Mouse (Mus musculus): ENCODE results near the gene Gbp2. TPM values are rescaled to one million over a fixed set of nuclear protein-coding genes. Genes with fewer than 3 reads are reported as not detected.

The Gbp2 gene
- 3.9 and 4.9 TPM in 2 replicates for polyA plus RNA-seq (2015; fragmentation: Nextera tagmentation; extraction: Ambion mirVana)

DNA sequence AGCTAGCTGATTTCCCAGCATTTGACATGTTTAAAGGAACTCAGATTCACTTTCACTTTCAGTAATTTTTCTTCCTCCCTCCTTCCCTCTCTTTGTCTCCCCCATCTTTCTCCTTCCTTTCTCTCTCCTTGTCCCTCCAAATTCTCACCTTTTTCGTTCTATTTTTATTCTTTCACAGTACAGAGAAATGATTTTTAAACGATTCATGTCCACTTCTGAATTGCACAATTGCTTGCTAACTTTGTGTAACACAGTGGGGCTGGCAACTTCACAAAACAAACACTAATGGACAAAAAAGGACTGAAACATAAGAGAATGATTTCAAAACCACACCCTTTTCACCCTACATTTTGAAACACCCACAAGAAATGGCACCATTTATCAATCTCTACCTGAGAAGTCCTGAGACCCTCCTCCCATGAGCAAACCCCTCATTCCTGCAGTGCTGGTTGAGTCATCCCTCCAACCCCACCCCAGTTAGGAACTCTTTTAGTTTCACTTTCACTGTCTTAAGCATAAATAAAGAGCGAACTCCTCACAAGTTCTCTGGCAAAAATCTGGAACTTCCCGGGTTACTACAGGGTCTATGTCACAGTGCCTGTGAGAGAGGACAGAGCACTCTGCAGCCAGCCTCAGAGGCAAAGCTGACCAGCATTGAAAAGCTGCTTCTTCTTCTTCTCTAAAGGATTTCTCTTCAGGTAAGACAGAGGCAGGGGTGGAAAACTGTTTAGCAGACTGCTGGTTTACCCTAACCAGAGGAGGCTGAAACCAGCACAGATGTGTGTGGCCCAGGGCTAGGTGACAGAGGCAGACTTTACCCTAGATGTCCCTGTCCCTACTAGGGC, at the start of gene Gbp2:
Gene Gbp2 (plus strand): TSS at position 492 of the 845 bp plus-strand sequence.
- Histone ChIP-seq H3K27ac (no peak within 1 kb of the TSS), H3K9me3 (no peaks in the 10 kb centered on the region), H3K4me2 (peak within 1 kb of the TSS; percentile 45), H3K27me3 (replicated peaks) (no peaks in the 10 kb centered on the region), H3K4me3 (replicated peaks) (peak within 1 kb of the TSS; percentile 28), H3K9ac (no peak within 1 kb of the TSS), H3K4me1 (no peaks in the 10 kb centered on the region), H3K36me3 (no peaks in the 10 kb centered on the region)
- 34% methylated on average over 4 of the region's 4 CpGs for WGBS
- ATAC-seq (ENCODE audit: insufficient read depth, low FRiP score, low read depth) = 0 out of 2 replicates have a peak, but pooled peaks have one; percentile 22

DNA sequence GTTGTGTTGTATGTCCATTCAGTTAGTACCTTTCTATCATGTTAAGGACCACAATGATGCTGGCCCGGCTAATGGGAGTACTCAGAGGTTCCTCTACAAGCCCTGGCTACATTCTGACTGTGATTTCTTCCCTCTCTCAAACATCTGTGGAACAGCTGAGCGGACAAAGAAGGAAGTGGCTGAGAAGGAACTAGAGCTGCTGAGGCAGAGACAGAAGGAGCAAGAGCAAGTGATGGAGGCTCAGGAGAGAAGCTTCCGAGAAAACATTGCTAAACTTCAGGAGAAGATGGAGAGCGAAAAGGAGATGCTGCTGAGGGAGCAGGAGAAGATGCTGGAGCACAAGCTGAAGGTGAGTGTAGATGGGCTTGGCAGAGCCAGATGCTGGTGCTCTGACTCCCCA, 49.7 kb upstream of the Gbp2 start:
- no peak for ATAC-seq (ENCODE audit: insufficient read depth, low FRiP score, low read depth)
- H3K4me3 ChIP-seq (replicated peaks) = no peak overlapping the region
- no peaks in the 10 kb centered on the region for H3K9me3 ChIP-seq
- H3K36me3 ChIP-seq = no peaks in the 10 kb centered on the region
- H3K27me3 ChIP-seq (replicated peaks) = no peaks in the 10 kb centered on the region
- no peak overlapping the region for H3K9ac ChIP-seq
- no peak overlapping the region for H3K4me2 ChIP-seq
- 90% methylated on average over 4 of the region's 4 CpGs for WGBS
- no peak overlapping the region for H3K27ac ChIP-seq
- no peaks in the 10 kb centered on the region for H3K4me1 ChIP-seq

DNA sequence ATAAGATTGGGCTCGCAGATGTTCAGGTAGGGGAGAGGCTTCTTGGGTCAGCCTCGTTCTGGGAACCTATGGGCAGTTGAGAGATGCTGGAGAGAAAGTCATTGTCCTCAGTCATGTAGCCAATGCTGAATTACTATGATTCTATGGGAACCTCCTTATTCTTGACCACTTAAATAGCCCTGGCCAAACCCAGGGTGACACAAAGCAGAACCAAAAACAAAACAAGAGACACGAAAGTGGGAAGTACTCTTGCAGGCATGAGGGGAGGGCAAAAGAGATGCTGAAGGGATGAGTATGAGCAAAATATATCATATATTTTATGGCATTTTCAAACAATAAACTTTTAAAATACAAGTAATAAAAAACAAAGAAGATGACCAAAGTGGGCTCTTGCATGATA, 43.3 kb upstream of the Gbp2 start:
- no peak overlapping the region for H3K27ac ChIP-seq

GRCm38 (mm10) chr3:142578342-142578741, 42.1 kb upstream of the Gbp2 start:
- Histone ChIP-seq H3K4me1 (no peaks in the 10 kb centered on the region), H3K36me3 (no peaks in the 10 kb centered on the region), H3K9ac (no peak overlapping the region), H3K4me3 (replicated peaks) (no peak overlapping the region), H3K27me3 (replicated peaks) (no peaks in the 10 kb centered on the region), H3K27ac (no peak overlapping the region), H3K9me3 (no peaks in the 10 kb centered on the region), H3K4me2 (no peak overlapping the region)
- ATAC-seq (ENCODE audit: insufficient read depth, low FRiP score, low read depth) = no peak
- 90% methylated on average over 4 of the region's 4 CpGs for WGBS

More for the DNA sequence above, 43.3 kb upstream of the Gbp2 start:
- WGBS = 77% methylated on average over 3 of the region's 3 CpGs
- no peaks in the 10 kb centered on the region for H3K27me3 ChIP-seq (replicated peaks)
- no peaks in the 10 kb centered on the region for H3K9me3 ChIP-seq
- no peaks in the 10 kb centered on the region for H3K4me1 ChIP-seq
- H3K4me3 ChIP-seq (replicated peaks) = no peak overlapping the region
- no peak overlapping the region for H3K9ac ChIP-seq
- H3K4me2 ChIP-seq = no peak overlapping the region
- H3K36me3 ChIP-seq = no peaks in the 10 kb centered on the region
- no peak for ATAC-seq (ENCODE audit: insufficient read depth, low FRiP score, low read depth)

DNA sequence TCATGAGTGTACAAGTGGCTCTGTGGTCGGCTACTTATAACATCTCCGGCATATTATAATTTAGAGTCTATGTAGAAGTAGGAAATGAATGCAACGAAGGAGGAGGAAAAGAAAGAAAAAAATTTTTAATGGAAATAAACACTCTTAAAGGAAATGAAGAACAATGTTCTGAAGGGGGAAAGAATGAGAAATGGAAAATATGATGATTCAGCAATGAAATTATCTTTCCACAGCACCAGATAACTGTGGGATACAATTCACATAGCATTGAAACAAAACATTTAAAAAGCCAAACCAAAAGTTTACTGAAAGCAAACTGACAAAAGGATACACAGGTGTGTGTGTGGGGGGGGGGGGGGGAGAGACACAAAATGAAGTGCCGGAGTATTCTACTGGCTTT, 37.3 kb upstream of the Gbp2 start:
- 80% methylated on average over 4 of the region's 4 CpGs for WGBS
- H3K4me1 ChIP-seq = no peaks in the 10 kb centered on the region
- no peak overlapping the region for H3K4me3 ChIP-seq (replicated peaks)
- no peaks in the 10 kb centered on the region for H3K27me3 ChIP-seq (replicated peaks)
- no peak for ATAC-seq (ENCODE audit: insufficient read depth, low FRiP score, low read depth)
- H3K36me3 ChIP-seq = no peaks in the 10 kb centered on the region
- no peak overlapping the region for H3K4me2 ChIP-seq
- no peak overlapping the region for H3K9ac ChIP-seq
- no peaks in the 10 kb centered on the region for H3K9me3 ChIP-seq
- H3K27ac ChIP-seq = no peak overlapping the region

GRCm38 (mm10) chr3:142587386-142587785, 33.0 kb upstream of the Gbp2 start:
- no peak for ATAC-seq (ENCODE audit: insufficient read depth, low FRiP score, low read depth)

GRCm38 (mm10) chr3:142588888-142589287, 31.5 kb upstream of the Gbp2 start:
- Histone ChIP-seq H3K4me2 (no peak overlapping the region), H3K9me3 (no peaks in the 10 kb centered on the region), H3K36me3 (no peaks in the 10 kb centered on the region), H3K27ac (no peak overlapping the region), H3K4me3 (replicated peaks) (no peak overlapping the region), H3K9ac (no peak overlapping the region), H3K27me3 (replicated peaks) (no peaks in the 10 kb centered on the region), H3K4me1 (no peaks in the 10 kb centered on the region)
- ATAC-seq (ENCODE audit: insufficient read depth, low FRiP score, low read depth) = no peak
- WGBS = 65% methylated on average over 2 of the region's 2 CpGs

More at GRCm38 (mm10) chr3:142587386-142587785, 33.0 kb upstream of the Gbp2 start:
- H3K9ac ChIP-seq = no peak overlapping the region
- no peak overlapping the region for H3K27ac ChIP-seq
- H3K4me3 ChIP-seq (replicated peaks) = no peak overlapping the region
- no peak overlapping the region for H3K4me2 ChIP-seq
- H3K27me3 ChIP-seq (replicated peaks) = no peaks in the 10 kb centered on the region
- H3K36me3 ChIP-seq = no peaks in the 10 kb centered on the region
- no peaks in the 10 kb centered on the region for H3K9me3 ChIP-seq
- H3K4me1 ChIP-seq = no peaks in the 10 kb centered on the region

DNA sequence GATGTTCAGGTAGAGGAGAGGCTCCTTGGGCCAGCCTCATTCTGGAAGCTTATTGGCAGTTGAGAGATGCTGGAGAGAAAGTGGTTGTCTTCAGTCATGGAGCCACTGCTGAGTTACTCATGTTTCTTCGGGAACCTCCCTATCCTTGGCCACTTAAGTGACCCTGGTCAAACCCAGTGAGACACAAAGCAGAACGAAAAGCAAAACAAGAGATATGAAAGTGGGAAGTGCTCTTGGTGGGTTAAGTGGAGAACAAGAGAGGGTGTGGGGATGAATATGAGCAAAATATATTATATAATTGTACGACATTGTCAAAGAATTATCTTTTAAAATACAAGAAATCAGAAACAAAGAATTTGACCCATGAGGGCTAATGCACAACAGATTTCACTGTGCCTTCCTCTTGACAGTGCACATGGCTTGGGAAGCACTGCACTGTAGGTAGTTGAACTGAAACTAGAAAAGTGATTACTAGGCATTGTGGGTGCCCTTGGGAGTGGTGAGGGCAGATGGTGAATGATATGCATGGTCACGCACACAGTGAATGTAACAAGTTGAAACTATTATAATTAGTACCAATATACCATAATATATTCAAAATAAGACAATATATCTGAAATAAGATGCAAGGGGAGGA, 29.9 kb upstream of the Gbp2 start:
- no peak for ATAC-seq (ENCODE audit: insufficient read depth, low FRiP score, low read depth)
- 84% methylated on average over 4 of the region's 4 CpGs for WGBS
- Histone ChIP-seq H3K27me3 (replicated peaks) (no peaks in the 10 kb centered on the region), H3K27ac (no peak overlapping the region), H3K9ac (no peak overlapping the region), H3K4me2 (no peak overlapping the region), H3K4me1 (no peaks in the 10 kb centered on the region), H3K36me3 (no peaks in the 10 kb centered on the region), H3K9me3 (no peaks in the 10 kb centered on the region), H3K4me3 (replicated peaks) (no peak overlapping the region)

DNA sequence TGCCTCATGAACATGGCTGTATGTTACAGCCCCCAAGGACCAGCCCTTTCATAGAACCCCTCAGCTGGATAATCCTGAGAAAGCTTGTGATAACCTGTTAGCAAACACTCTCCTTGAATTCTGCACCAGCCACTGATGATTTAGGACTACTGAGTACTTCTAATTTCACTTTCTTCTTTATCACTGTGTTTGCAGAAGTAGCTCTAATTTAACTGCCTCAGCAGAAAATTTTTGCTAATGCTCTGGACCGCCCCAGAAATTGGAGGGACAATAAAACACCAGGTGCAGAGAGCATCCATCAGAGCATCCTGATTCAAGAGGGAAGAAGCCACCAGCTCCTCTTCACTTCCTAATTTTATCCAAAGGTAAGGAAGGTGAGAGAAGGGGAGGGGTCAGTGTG, 25.9 kb upstream of the Gbp2 start, which contains the start of gene Gbp2b:
Gene Gbp2b (plus strand): TSS at position 301 of the 400 bp plus-strand sequence.
- no peak within 1 kb of the TSS for H3K4me3 ChIP-seq (replicated peaks)
- H3K4me1 ChIP-seq = no peaks in the 10 kb centered on the region
- no peak for ATAC-seq (ENCODE audit: insufficient read depth, low FRiP score, low read depth)
- no peaks in the 10 kb centered on the region for H3K9me3 ChIP-seq
- 63% methylated on average over 1 of the region's 1 CpGs for WGBS
- no peak within 1 kb of the TSS for H3K27ac ChIP-seq
- H3K27me3 ChIP-seq (replicated peaks) = no peaks in the 10 kb centered on the region
- H3K9ac ChIP-seq = no peak within 1 kb of the TSS
- H3K36me3 ChIP-seq = no peaks in the 10 kb centered on the region
- no peak within 1 kb of the TSS for H3K4me2 ChIP-seq

GRCm38 (mm10) chr3:142597923-142598322, 22.5 kb upstream of the Gbp2 start:
- Histone ChIP-seq H3K4me2 (no peak overlapping the region), H3K9me3 (no peaks in the 10 kb centered on the region), H3K36me3 (no peaks in the 10 kb centered on the region), H3K4me3 (replicated peaks) (no peak overlapping the region), H3K27ac (no peak overlapping the region), H3K27me3 (replicated peaks) (no peaks in the 10 kb centered on the region), H3K9ac (no peak overlapping the region), H3K4me1 (no peaks in the 10 kb centered on the region)
- ATAC-seq (ENCODE audit: insufficient read depth, low FRiP score, low read depth) = no peak
- 74% methylated on average over 3 of the region's 3 CpGs for WGBS

GRCm38 (mm10) chr3:142601675-142602074, 18.7 kb upstream of the Gbp2 start:
- no peak overlapping the region for H3K4me2 ChIP-seq
- H3K27me3 ChIP-seq (replicated peaks) = no peaks in the 10 kb centered on the region
- H3K4me3 ChIP-seq (replicated peaks) = no peak overlapping the region
- no peaks in the 10 kb centered on the region for H3K36me3 ChIP-seq
- H3K4me1 ChIP-seq = no peaks in the 10 kb centered on the region
- ATAC-seq (ENCODE audit: insufficient read depth, low FRiP score, low read depth) = no peak
- H3K27ac ChIP-seq = no peak overlapping the region
- no peak overlapping the region for H3K9ac ChIP-seq
- H3K9me3 ChIP-seq = no peaks in the 10 kb centered on the region

DNA sequence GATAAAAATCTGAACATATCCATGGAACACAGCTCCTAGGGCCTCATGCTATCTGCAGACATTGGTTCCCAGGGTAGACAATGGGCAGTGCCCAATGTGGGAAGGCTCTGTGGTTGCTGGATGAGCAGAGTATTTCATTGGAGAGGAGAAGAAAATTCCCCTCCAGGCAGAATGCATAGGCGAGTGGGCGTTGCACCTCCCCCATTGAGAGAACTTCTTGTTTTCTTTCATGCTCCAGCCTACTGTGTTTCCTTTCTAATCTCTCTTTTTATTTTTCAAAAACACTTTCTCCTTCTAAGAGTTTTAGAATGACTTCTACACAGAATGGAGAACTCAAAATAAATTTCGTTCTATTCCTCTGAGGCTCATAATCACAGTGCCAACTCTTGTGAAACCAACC, 1.7 kb upstream of the Gbp2 start:
- H3K9ac ChIP-seq = no peak overlapping the region
- no peaks in the 10 kb centered on the region for H3K27me3 ChIP-seq (replicated peaks)
- ATAC-seq (ENCODE audit: insufficient read depth, low FRiP score, low read depth) = no peak
- no peak overlapping the region for H3K4me3 ChIP-seq (replicated peaks)
- no peaks in the 10 kb centered on the region for H3K9me3 ChIP-seq
- H3K36me3 ChIP-seq = no peaks in the 10 kb centered on the region
- H3K4me2 ChIP-seq = no peak overlapping the region
- no peaks in the 10 kb centered on the region for H3K4me1 ChIP-seq
- H3K27ac ChIP-seq = no peak overlapping the region
- WGBS = 83% methylated on average over 3 of the region's 3 CpGs

Data from stomach, embryonic 15.5 days (tissue).